Mouse (Mus musculus) E14TG2a.4 (cell line): ENCODE measurements at regions not wholly inside any gene's neighbourhood (a gene's known extent, or its start where the extent isn't known, plus 50 kb on each side); places are given as distances from the start of the nearest gene placed in this dataset.

Source experiments
- H3K27me3 ChIP-seq: 2 replicates; pipeline ENCODE4 v1.6.1; 2014; ENCODE audit warnings: low read length, control low read depth; ENCODE audit not compliant: insufficient read depth
- H3K36me3 ChIP-seq: 2 replicates; pipeline ENCODE4 v1.6.1; 2014; ENCODE audit warnings: low read length, control low read depth; ENCODE audit not compliant: insufficient read depth
- H3K4me1 ChIP-seq: replicated peaks from 2 replicates; pipeline ENCODE4 v1.6.1; 2014; ENCODE audit warnings: low read depth, low read length, control low read depth
- H3K4me3 ChIP-seq: replicated peaks from 2 replicates; pipeline ENCODE4 v1.5.1; 2014; ENCODE audit warnings: mild to moderate bottlenecking, low read length
- H3K9me3 ChIP-seq: 2 replicates; pipeline ENCODE4 v1.6.1; 2014; ENCODE audit warnings: low read length, control low read depth
- CTCF ChIP-seq: conservative IDR thresholded peaks from 2 replicates; pipeline ENCODE4 v1.5.1; 2014; ENCODE audit warnings: low read length
- NANOG ChIP-seq: IDR thresholded peaks from 2 replicates; pipeline ENCODE4 v1.6.1; 2014; ENCODE audit warnings: borderline replicate concordance, low read length, mixed read lengths
- POU5F1 ChIP-seq: IDR thresholded peaks from 2 replicates; pipeline ENCODE4 v1.6.1; 2014; ENCODE audit warnings: low read length, borderline replicate concordance

GRCm38 (mm10) chr1:39095901-39096300 is 97.6 kb upstream of the Npas2 start:
- H3K36me3 ChIP-seq, result no peaks in the 10 kb centered on the region
- H3K4me3 ChIP-seq, result no peak overlapping the region
- no peak for TF ChIP-seq CTCF
- TF ChIP-seq POU5F1, result no peak
- TF ChIP-seq NANOG, result no peak
- H3K9me3 ChIP-seq, result peaks cover 3% of the 10 kb centered on the region
- no peaks in the 10 kb centered on the region for H3K27me3 ChIP-seq
- no peaks in the 10 kb centered on the region for H3K4me1 ChIP-seq

GRCm38 (mm10) chr1:39096726-39097125 is 96.8 kb upstream of the Npas2 start:
- Histone ChIP-seq H3K27me3 (no peaks in the 10 kb centered on the region), H3K4me1 (no peaks in the 10 kb centered on the region), H3K9me3 (no peaks in the 10 kb centered on the region; the same call in 1 of the 2 replicates), H3K4me3 (no peak overlapping the region), H3K36me3 (no peaks in the 10 kb centered on the region)
- TF ChIP-seq CTCF, result no peak
- TF ChIP-seq NANOG, result no peak
- TF ChIP-seq POU5F1, result no peak

DNA sequence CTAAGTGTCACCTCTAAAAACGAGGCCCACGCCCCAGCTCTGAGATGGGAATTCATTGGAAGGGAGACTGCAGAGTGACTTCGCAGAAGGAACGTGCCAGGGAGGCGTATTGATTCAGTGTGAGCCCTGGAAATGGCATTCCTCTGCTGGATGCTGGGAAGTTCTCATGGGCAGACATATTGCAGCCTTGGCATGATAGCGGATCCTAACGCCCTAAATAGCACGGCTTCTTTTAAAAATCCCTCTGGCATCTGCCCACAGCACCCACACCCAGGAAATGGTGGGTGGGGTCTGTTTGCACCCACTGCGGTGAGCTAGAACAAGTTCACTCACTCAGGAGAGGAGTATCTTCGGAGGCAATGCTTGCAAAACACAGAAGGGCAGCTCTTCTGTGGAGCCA is 96.0 kb upstream of the Npas2 start:
- H3K27me3 ChIP-seq, result no peaks in the 10 kb centered on the region
- TF ChIP-seq NANOG, result no peak
- no peaks in the 10 kb centered on the region for H3K9me3 ChIP-seq
- no peaks in the 10 kb centered on the region for H3K4me1 ChIP-seq
- H3K36me3 ChIP-seq, result no peaks in the 10 kb centered on the region
- no peak overlapping the region for H3K4me3 ChIP-seq

- Histone ChIP-seq H3K27me3 (no peaks in the 10 kb centered on the region), H3K9me3 (no peaks in the 10 kb centered on the region), H3K36me3 (no peaks in the 10 kb centered on the region), H3K4me3 (no peak overlapping the region), H3K4me1 (no peaks in the 10 kb centered on the region)
- no peak for TF ChIP-seq NANOG
- no peak for TF ChIP-seq CTCF
- TF ChIP-seq POU5F1, result no peak
These were observed 95.4 kb upstream of the Npas2 start for GRCm38 (mm10) chr1:39098154-39098553.

DNA sequence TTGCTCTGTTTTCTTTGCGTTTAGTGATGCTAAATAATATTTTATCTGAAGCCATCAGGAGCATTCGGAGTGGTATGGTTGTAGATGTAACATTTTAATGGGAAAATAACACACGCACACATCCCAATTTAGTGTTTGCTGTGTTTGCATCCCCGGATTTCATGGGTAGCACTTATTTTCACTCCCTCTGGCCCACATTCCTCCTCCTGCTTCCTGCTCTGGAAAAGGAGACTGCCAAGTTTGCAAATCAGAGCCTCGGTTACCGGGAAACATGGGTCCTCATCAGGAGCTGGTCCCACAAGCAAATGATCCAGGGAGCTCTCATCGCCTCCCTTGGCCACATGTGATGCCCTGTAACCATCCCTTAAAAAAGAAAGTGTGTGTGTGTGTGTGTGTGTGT is 94.3 kb upstream of the Npas2 start:
- Histone ChIP-seq H3K27me3 (no peaks in the 10 kb centered on the region), H3K36me3 (no peaks in the 10 kb centered on the region), H3K9me3 (no peaks in the 10 kb centered on the region), H3K4me3 (no peak overlapping the region), H3K4me1 (no peaks in the 10 kb centered on the region)
- no peak for TF ChIP-seq POU5F1
- no peak for TF ChIP-seq CTCF
- no peak for TF ChIP-seq NANOG

- Histone ChIP-seq H3K36me3 (no peaks in the 10 kb centered on the region), H3K9me3 (no peaks in the 10 kb centered on the region), H3K4me1 (no peaks in the 10 kb centered on the region), H3K27me3 (no peaks in the 10 kb centered on the region), H3K4me3 (no peak overlapping the region)
- TF ChIP-seq CTCF (no peak), NANOG (no peak), POU5F1 (no peak)
These were observed 93.0 kb upstream of the Npas2 start for GRCm38 (mm10) chr1:39100492-39100891.

- Histone ChIP-seq H3K36me3 (no peaks in the 10 kb centered on the region), H3K9me3 (no peaks in the 10 kb centered on the region), H3K27me3 (no peaks in the 10 kb centered on the region), H3K4me3 (no peak overlapping the region), H3K4me1 (no peaks in the 10 kb centered on the region)
- no peak for TF ChIP-seq NANOG
- no peak for TF ChIP-seq POU5F1
- no peak for TF ChIP-seq CTCF
These were observed 91.2 kb upstream of the Npas2 start for GRCm38 (mm10) chr1:39102126-39102905.

GRCm38 (mm10) chr1:39102989-39103910 is 90.3 kb upstream of the Npas2 start:
- Histone ChIP-seq H3K4me1 (no peaks in the 10 kb centered on the region), H3K27me3 (no peaks in the 10 kb centered on the region), H3K9me3 (no peaks in the 10 kb centered on the region), H3K36me3 (no peaks in the 10 kb centered on the region), H3K4me3 (no peak overlapping the region)
- TF ChIP-seq POU5F1, result no peak
- no peak for TF ChIP-seq NANOG
- TF ChIP-seq CTCF, result no peak
